Mouse (Mus musculus) adrenal gland, postnatal 25 days (tissue): ENCODE measurements around the gene Cinp. TPM values are rescaled to one million over a fixed set of nuclear protein-coding genes. Genes with fewer than 3 reads are reported as not detected.

Source experiments
- DNase-seq: peaks from one replicate; pipeline ENCODE4 v3.0.0; 2021; ENCODE audit warnings: mixed read lengths
- long read RNA-seq: library from polyadenylated mRNA; stranded (forward); transcript quantifications from one replicate; pipeline ENCODE4 v2.0.0, GENCODE M21; 2021
- total RNA-seq: library from RNA; stranded (reverse); gene quantifications from 2 replicates; pipeline ENCODE4 v1.2.3, GENCODE M21; 2021

Cinp gene
- total RNA-seq: 35.8 and 43.9 TPM in 2 replicates
- long read RNA-seq, transcript Cinp-201 (5 exons, 2,029 nt): major isoform, 23 of 31 reads
- long read RNA-seq, partial matches to known transcripts: 1 of 31 reads
- long read RNA-seq, other reads (novel, unspliced or antisense): 4 of 31 reads

GRCm38 (mm10) chr12:110889036-110890020 lies at the start of gene Cinp, which contains the start of gene Tecpr2:
Gene Cinp, minus strand, starts transcription at chr12:110889145.
Gene Tecpr2, plus strand, starts transcription at chr12:110889264.
- peak; percentile 94 for DNase-seq

- DNase-seq: peak; percentile 67
These were observed 48.6 kb upstream of the Cinp start for GRCm38 (mm10) chr12:110937496-110937895.

DNA sequence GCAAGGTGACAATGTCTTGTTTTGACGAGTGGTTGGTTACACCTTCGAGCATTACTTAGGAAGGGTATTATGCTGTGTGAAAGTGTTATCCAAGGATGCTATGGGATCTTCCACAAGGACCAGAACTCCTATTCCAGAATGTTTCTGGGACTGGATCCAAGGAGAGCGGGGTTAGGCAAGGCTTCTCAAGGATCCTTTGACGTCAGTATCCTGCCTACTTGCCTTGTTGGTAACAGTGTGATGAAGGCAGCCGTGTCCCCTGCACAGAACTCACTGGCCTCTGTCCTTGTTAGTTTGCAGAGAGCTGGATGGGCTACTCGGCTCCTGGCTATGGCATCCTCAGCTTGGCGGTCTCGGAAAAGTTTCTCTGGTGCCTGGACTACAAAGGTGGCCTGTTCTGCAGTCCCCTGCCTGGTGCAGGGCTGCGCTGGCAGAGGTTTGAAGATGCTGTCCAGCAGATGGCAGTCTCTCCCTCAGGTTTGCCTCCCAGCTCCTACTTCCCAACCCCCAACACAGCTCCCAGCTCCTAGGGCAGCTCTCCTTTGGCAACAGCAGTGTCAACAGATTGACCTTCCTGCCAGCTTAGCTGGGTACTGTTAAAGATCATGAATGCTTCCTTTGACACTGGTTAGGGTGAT lies 47.2 kb upstream of the Cinp start:
- peak; percentile 80 for DNase-seq

- no peak for DNase-seq
These were observed 43.9 kb upstream of the Cinp start for GRCm38 (mm10) chr12:110932820-110933219.

- no peak for DNase-seq
These were observed 32.6 kb upstream of the Cinp start for GRCm38 (mm10) chr12:110921572-110921971.

DNA sequence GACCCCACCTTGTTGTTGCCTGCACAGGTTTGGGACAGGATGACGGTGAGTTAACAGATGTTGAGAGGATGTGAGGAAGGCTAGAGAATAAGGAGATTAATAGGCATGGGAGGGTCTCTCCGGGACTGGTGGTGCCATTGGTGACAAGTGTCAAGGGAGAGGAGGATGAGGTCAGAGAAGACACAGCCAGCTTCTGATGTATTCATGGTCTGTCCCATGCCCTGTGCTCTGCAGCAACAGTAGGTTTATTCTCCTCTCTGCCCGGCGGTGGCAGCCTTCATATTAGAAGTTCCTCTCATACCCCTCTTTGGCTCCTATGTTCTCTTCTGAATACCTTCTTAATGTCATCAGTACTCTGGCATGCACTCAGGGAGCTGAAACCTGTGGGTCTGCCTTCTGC lies 31.3 kb upstream of the Cinp start:
- DNase-seq: no peak

- DNase-seq: peak; percentile 55
These were observed 26.8 kb upstream of the Cinp start for GRCm38 (mm10) chr12:110915761-110916160.

DNA sequence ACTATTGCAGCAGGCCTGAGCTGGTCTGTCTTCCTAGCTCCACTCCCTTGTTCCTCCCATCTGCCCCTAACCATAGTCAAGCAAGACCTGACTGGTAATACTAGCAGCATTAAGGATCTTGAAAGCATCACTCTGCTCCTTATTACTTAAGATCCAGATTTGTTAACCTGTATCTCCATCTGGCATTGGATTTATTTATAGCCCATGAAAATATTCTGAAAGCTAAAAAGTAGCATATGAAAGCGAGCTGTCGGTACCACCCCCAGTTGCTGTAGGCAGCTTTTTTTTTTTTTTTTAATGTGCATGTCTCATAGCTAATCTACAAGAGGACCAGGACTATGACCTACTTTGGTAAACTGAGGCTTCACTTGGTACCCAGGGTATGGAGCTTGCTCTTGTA lies 21.0 kb upstream of the Cinp start:
- no peak for DNase-seq

DNA sequence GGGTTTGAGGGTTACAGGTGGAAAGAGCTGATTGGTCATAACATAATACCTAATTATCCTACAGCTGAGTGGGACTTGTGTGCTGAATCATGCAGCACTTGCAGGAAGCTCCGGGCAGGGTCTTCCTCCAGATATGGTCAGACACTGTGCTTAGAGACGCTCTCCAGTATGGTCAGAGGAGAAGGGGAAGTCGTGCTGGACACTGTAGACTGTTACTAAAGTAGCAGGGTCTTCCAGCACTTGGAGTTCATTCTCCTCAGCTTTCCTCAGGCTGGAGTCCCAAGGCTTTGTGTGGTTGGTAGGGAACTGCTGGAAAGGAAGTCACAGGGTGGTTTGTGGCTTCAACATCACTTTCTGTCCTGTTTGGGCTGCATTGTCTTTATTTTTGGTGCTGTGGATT lies 18.9 kb upstream of the Cinp start:
- no peak for DNase-seq

DNA sequence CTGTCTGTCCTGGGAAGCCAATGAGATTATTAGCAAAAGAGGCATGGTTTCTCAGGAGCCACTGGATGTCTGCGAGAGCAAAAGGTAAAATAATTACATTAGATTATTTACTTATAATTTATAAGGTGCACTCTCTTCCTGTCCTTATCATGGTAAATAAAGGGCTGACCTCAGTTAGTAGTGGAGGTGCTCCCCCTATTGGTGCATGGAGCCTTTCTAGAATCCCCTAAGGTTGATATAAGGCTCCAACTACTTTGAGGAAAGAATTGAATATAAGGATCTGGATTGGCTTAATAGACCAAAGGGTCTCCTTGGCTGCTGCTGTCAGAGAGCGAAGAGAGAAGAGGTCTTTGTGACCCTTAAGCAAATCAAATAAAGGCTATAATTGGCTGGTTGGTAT lies 14.6 kb upstream of the Cinp start:
- DNase-seq: peak; percentile 17

DNA sequence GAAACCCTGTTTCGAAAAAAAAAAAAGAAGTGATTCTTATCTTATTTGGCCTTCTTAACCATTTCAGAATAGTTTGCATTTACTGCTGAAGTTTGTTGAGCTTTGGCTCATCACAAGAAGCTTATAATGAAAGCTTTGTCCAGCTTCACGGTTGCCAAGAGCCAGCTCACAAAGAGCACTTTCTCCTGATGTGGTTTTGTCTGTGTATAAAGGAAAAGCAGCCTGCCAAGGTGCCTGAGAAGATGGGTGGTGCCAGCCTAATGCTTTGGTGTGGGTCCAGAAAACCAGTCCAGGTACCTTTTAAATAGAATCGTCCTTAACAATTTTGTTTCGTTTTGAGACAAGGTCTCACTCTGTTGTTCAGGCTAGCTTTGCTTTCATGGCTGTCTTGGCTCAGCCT lies 13.2 kb upstream of the Cinp start:
- DNase-seq: no peak

GRCm38 (mm10) chr12:110891887-110892286 lies 2.9 kb upstream of the Cinp start:
- DNase-seq: no peak

DNA sequence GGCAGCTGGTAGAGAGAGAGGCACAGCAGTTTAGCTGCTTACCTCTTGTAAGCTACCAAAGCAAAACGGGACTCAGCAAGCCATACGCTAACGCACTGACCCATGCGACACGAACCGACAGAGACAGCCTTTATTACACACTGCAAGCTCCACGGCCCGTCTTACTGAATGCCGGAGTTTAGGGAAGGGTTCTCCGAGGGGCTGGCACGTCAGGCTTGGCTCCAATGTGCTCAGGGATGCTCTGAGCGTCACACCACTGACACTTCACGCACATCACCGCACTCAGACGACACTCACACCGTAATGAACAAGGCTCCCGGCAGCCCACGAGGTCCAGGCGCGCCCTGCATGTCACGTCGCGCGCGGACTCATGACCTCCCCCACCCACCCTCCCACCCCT lies 339 bp downstream of the Cinp start:
- peak; percentile 8 for DNase-seq

DNA sequence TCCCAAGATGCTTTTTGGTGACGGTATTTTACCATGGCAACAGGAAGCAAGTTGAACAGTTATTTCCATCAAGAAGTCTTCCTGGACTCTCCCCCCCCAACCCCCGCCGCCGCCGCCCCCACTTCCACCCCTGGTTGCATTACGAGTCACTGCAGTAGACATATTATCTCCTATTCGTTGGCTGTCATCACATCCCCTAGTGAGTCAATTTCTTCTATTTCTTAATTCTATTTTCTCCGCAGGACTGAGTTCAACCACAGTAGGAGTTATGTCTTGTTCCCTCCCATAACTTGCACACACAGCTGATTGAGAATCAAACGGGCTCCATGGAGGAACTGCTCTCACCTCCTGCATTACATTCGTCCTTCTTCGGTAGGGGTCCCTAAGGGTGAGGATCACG lies 839 bp downstream of the Cinp start:
- DNase-seq: no peak

DNA sequence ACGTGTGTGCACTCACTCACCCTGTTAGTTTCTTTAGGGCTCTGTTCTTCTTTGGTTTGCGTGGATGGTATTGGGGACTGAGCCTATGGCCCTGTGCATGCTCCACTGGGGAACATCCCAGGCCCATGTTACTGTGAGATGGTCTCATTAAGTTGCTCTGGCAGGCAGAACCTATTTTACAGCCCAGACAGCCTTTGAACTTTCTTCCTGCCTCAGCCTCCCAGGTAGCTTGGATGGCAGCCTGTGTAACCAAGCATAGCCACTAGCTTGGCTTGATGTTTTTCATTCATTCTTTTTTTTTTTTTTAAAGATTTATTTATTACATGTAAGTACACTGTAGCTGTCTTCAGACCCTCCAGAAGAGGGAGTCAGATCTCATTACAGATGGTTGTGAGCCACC lies 3.7 kb downstream of the Cinp start:
- no peak for DNase-seq

DNA sequence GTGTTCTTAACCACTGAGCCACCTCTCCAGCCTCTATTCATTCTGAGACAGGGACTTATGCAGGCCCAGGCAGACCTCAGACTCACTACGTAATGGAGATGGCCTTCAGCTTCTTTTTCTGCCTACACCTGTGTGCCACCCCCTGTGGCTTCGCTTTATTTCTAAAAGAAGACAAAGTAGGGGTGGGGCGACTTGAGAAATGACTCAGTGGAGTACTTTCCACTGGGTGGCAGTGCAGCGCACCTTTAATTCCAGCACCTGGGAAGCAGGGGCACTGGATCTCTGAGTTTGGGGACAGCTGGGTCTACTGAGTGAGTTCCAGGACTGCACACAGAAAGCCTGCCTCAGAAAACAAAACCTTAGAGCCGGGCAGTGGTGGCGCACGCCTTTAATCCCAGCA lies 6.7 kb downstream of the Cinp start:
- peak; percentile 11 for DNase-seq

DNA sequence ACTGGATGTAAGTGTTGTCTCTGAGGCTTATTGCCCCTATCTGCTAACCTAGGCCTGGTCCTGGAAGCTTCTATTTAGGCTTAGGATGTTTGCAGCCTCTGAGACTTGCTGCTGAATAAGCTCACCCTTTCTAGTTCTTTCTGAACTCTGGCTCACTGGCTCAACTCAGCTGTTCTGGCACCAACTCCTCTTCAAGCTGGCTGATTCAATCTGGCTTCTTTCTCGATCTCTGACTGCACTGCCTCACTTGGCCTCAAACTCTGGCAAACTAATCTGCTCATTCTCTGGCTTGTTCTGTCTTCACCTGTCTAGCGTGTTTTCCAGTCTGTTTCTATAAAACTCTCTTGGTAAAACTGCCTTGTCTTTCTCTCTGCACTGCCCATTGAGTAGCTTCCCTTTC lies 13.6 kb downstream of the Cinp start:
- no peak for DNase-seq

- no peak for DNase-seq
These were observed 17.7 kb downstream of the Cinp start for GRCm38 (mm10) chr12:110871247-110871646.

DNA sequence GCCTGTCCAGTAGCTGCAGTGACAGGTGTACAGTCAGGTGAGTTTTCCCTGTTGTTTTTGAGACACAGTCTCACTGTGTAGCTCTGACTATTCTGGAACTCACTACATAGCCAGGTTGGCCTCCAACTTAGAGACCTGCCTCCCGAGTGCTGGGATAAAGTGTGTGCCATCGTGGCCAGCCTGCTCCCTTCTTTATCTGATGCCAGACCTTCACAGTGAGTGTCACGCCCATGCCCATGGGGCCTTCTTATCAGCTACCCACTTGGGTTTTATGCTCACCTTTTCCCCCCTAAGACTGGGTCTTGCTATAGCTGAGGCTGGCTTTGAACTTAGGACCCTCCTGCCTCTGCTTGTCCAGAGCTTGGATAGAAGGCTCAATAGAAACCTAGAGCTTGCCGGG lies 18.8 kb downstream of the Cinp start:
- no peak for DNase-seq

GRCm38 (mm10) chr12:110865989-110866388 lies 23.0 kb downstream of the Cinp start:
- no peak for DNase-seq

- no peak for DNase-seq
These were observed 23.4 kb downstream of the Cinp start for GRCm38 (mm10) chr12:110865571-110865970.

- DNase-seq: no peak
These were observed 24.9 kb downstream of the Cinp start for GRCm38 (mm10) chr12:110864008-110864407.

GRCm38 (mm10) chr12:110861256-110861655 lies 27.7 kb downstream of the Cinp start:
- no peak for DNase-seq
